Mouse (Mus musculus) CD4-positive, CD25-positive, alpha-beta regulatory T cell, adult 4 months (primary cell): Measurements from ENCODE around the gene Slc30a10. TPM values are rescaled to one million over a fixed set of nuclear protein-coding genes. Genes with fewer than 3 reads are reported as not detected.

ENCODE experiments used
- ATAC-seq: one replicate; pipeline ENCODE4 v1.8.0; 2017
- polyA plus RNA-seq, 2 experiments: library from polyadenylated mRNA; unstranded; fragments of 100-300 nt; shearing (Covaris generic); gene quantifications; one replicate each; pipeline ENCODE4 v1.2.1; 2017

The Slc30a10 gene
- polyA plus RNA-seq, 2 experiments from 2014 or later, result not detected

DNA sequence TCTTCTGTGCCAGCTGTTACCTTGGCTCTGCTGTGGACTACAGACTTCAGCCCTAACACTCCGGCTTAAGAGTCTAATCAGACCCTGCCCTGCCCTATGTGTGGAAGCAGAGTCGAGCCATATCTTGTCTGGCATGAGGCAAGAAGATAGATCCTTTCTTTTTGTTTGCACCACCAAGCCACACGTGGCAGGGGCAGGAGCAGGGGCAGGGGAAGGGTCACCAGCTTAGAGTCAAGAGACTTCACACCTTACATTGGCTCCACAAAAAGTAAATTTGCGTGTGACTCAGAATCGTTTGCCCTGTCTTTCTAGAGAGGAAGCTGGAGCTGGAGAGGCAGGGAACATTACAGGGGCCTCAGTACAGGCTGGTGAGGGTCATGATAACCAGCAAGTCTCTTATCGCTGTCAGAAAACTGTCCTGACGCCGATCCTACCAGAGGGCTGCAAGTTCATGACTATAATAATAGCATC is 14.9 kb downstream of the Slc30a10 start:
- no peak for ATAC-seq

GRCm38 (mm10) chr1:185472025-185472720 is 17.5 kb downstream of the Slc30a10 start:
- ATAC-seq, result no peak

GRCm38 (mm10) chr1:185472730-185473129 is 18.1 kb downstream of the Slc30a10 start:
- no peak for ATAC-seq

GRCm38 (mm10) chr1:185473437-185473836 is 18.8 kb downstream of the Slc30a10 start:
- no peak for ATAC-seq

GRCm38 (mm10) chr1:185479861-185480260 is 25.2 kb downstream of the Slc30a10 start:
- ATAC-seq, result no peak

DNA sequence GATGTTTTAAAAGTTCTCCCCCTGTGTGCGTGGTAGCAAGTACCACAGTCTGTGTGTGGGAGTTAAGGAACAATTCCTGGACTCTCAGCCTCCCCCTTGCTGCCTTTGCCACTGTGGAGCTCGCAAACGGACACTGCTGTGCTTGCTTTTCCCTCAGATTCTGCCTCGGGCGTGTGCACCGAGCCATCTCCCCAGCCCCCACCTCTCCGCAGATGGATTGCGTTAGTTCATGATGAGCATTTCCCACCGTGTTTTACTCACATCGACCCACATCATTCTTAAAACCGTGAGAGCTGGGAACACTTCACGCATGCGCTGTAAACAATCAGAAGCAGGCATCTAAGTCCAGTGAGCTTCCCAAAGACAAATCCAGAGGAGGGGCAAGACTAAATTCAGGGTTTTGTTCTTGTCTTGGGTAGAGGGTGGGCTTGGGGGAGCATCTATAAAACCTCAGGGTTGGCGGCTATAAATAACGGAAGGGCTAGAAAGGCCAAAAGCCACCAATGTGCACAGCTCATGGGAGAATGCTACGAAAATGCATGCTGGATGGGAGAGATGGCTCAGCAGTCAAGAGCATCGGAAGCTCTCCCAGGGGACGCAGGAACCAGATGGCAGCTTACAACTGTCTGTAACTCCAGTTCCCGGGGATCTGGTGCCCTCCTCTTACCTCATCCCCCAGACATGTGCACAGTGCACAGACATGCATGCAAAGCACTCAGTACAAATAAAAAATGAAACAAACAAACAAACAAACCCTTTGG is 27.5 kb downstream of the Slc30a10 start:
- no peak for ATAC-seq

DNA sequence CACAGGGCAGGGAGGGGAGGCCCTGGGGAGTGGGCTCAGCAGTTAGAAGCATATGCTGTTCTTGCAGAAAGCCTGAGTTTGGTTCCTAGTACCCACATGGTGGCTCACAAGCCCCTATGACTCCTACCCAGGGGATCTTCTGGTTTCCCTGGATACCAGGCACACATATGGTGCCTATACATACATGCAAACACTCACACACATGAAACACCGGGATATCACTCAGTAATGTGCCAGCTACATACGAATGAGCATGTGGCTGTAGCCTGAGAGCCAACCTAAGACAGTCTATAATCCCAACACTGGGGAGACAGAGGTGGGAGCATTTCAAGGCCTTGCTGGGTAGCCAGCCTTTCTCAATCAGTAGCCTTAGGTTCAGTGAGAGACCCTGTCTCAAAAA is 28.1 kb downstream of the Slc30a10 start:
- no peak for ATAC-seq

DNA sequence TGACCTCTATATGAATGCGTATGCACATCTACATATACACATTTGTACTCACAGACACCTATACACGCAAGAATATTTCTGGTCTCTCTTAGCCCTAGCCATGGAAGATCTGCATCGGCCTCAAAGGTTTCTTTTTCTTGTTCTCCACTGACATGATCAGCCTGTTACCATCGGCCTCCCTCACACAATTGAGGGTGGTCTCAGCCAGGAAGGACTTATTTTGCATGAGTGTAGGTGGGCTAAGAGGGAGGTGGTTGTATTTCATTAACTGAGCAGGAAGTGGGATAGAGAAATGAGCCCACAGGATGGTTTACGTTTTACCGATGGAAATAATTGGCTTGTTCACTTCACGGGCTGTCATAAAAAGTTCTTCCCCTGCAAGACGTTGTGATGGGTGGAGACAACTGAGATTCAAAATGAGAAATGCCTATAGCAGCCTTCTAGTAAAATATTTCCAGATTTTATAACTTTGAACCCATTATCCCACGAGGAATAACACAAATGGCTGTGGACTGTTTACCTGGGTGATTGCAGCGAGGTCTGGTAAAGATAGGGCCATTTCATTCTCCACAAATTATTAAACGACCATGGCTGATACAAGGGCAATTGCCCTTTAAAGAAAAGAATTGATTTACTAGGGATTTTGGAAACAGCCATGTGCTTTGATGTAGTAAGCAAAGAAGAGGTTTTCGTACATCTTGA is 28.9 kb downstream of the Slc30a10 start:
- ATAC-seq, result no peak

GRCm38 (mm10) chr1:185484281-185484680 is 29.6 kb downstream of the Slc30a10 start:
- no peak for ATAC-seq

GRCm38 (mm10) chr1:185489893-185490292 is 35.2 kb downstream of the Slc30a10 start:
- no peak for ATAC-seq

GRCm38 (mm10) chr1:185490603-185491002 is 36.0 kb downstream of the Slc30a10 start:
- no peak for ATAC-seq

DNA sequence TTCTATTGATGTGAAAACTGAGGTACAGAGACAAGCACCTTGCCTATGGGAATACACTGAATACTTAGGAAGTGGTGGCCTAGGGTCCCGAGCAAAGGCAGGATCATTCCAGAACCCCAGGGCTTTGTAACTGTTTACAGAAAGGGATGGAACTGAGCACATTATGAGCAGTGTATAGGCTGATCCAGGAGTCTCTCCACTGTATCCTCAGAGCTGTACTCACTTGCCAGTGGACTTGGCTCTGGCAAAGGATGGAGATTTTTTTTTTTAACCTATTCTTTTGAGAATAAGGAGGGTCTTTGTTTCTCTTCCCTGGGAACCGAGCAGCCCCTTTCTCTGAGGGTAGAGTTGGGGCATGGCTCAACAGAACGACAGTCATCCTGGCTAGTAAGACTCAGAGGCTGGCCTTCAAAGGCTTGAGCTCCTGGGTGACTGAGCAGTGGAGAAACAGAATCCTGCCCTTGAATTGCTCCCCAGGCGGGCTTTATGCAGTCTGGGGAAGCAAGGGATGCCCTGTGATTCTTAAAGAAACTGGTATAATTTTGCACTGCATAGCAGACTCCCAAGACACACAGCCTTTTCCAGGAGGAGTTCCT is 38.9 kb downstream of the Slc30a10 start:
- no peak for ATAC-seq

- ATAC-seq, result no peak
Observed at GRCm38 (mm10) chr1:185496791-185497460, 42.3 kb downstream of the Slc30a10 start.

DNA sequence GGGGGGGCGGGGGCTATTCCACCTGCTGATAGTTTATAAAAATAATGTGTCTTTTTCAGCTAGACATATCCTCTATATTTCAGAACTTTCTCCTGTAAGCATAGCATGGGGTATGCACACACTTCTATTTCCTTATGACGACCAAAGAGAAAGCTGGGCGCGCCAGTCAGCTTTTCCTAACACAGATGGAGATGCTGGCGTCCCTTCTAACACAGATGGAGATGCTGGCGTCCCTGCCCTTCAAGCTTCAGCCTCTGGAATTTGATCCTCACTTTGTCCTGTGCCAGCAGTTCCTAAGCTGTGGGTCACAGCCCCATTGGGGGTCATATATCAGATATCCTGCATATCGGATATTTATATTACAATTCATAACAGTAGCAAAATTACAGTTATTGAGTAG is 46.0 kb downstream of the Slc30a10 start:
- no peak for ATAC-seq

DNA sequence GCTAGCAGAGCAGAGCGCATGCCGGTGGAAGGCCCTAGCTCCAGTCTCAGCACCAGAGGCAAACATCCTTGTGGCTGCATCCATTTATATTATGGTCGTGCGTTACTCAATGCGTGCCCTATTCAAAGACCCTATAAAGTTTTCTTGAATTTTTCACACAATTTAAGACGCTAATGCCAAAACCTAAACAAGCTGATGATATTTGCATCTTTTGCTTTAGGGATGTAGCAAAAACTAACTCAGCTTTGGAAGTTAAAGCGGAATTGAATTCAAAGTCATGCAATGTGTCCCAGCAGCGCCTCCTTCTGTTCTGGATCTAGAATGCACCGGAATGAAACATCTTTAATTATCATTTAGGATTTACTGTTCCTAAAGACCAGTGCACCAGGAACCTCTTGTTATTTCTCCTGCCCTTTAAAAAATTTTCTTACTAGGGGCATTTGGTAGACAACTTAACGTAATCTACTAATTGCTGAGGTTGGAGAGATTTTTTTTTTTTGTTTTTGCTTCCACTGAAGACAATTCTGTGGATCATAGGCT is 47.2 kb downstream of the Slc30a10 start:
- no peak for ATAC-seq

GRCm38 (mm10) chr1:185502550-185502949 is 47.9 kb downstream of the Slc30a10 start:
- no peak for ATAC-seq

- ATAC-seq, result no peak
Observed at GRCm38 (mm10) chr1:185509042-185509441, 54.4 kb downstream of the Slc30a10 start.

- no peak for ATAC-seq
Observed at GRCm38 (mm10) chr1:185511306-185511705, 56.7 kb downstream of the Slc30a10 start.

GRCm38 (mm10) chr1:185515526-185515979 is 60.9 kb downstream of the Slc30a10 start:
- no peak for ATAC-seq

GRCm38 (mm10) chr1:185516041-185516440 is 61.4 kb downstream of the Slc30a10 start:
- no peak for ATAC-seq

DNA sequence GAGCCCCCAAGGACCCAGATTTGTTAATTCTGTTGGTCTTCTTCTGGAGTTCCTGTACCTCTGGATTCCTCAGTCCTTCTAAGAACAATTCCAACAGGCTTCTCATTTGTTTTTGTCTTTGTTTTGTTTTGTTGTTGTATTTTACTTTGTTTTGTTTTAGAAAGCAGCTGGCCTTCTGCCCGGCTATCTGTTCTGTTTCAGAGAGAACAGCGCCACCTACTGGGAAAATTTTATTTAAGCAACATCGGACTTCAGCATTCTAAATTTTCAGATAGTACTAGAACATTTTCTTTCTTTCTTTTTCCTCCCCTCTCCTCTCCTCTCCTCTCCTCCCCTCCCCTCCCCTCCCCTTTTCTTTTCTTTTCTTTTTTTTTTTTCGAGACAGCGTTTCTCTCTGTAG is 62.9 kb downstream of the Slc30a10 start:
- ATAC-seq, result no peak
